In the genomic region with DNA sequence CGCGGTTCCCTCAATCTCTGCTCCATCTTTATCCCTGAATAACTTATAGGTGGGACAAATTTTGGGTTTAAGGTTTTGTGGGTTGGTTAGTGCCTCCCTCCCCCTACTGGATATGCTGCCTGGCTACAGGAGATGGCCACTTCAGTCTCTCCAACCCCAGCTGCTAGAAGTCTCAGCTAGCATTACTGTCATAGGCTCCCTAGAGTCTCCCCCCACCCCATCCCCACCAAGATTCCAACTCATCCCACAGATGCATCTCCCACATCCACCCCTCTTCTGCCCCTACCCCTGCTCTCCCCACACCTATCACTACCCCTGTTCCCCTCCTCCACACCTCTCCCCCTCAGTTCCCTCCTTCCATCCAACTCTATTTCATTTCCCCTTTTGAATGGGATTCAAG, we compare ENCODE assay signal across 28 mouse cellular contexts. TPM values are rescaled to one million over a fixed set of nuclear protein-coding genes. Genes with fewer than 3 reads are reported as not detected.
"Had no signal": no experiment of that assay in that cellular context is flagged by ENCODE, and none has a peak within 500 bp of the region (broad histone marks: within the 10 kb centered on the region; RNA-seq: fewer than 3 reads in every experiment).

No protein-coding gene starts in this region.

RNA-seq across cellular contexts. Expression of a gene that starts 0.9 kb away (rescaled TPM):
- polyA plus RNA-seq: limb, embryonic 10.5 days; limb, embryonic 11.5 days; limb, embryonic 12.5 days; limb, embryonic 13.5 days; limb, embryonic 14.5 days; limb, embryonic 15.5 days; liver, adult 2 months; liver, embryonic 11.5 days; liver, embryonic 12.5 days; liver, embryonic 13.5 days; liver, embryonic 14.5 days; liver, embryonic 15.5 days; liver, embryonic 16.5 days; lung, adult 2 months; lung, embryonic 14.5 days; lung, embryonic 15.5 days; lung, embryonic 16.5 days; lung, postnatal 0 days; macrophage; midbrain, embryonic 10.5 days; midbrain, embryonic 12.5 days; midbrain, embryonic 13.5 days; midbrain, embryonic 14.5 days; midbrain, embryonic 15.5 days; midbrain, embryonic 16.5 days; midbrain, postnatal 0 days; myocyte; neural tube, embryonic 11.5 days had no signal

RNA-seq across cellular contexts. Expression of a gene that starts 8.1 kb away (rescaled TPM):
- polyA plus RNA-seq: limb, embryonic 10.5 days; limb, embryonic 11.5 days; limb, embryonic 12.5 days; limb, embryonic 13.5 days; limb, embryonic 14.5 days; limb, embryonic 15.5 days; liver, adult 2 months; liver, embryonic 11.5 days; liver, embryonic 12.5 days; liver, embryonic 13.5 days; liver, embryonic 14.5 days; liver, embryonic 15.5 days; liver, embryonic 16.5 days; lung, adult 2 months; lung, embryonic 14.5 days; lung, embryonic 15.5 days; lung, embryonic 16.5 days; lung, postnatal 0 days; macrophage; midbrain, embryonic 10.5 days; midbrain, embryonic 12.5 days; midbrain, embryonic 13.5 days; midbrain, embryonic 14.5 days; midbrain, embryonic 15.5 days; midbrain, embryonic 16.5 days; midbrain, postnatal 0 days; myocyte; neural tube, embryonic 11.5 days had no signal
